Mouse (Mus musculus): ENCODE results near the gene Nemp1.

- TF ChIP-seq CTCF (IDR thresholded peaks at IDR 0.05; ENCODE audit: low read depth): no peak
- TF ChIP-seq EP300 (IDR thresholded peaks at IDR 0.05; ENCODE audit: low read depth): no peak
Observed at GRCm38 (mm10) chr10:127747254-127747653, 80.6 kb downstream of the Nemp1 start.

Measured in liver, postnatal 0 days (tissue).